Mouse (Mus musculus) small intestine, adult 2 months (tissue): ENCODE measurements at regions not wholly inside any gene's neighbourhood (a gene's known extent, or its start where the extent isn't known, plus 50 kb on each side); places are given as distances from the start of the nearest gene placed in this dataset.

Experiments
- CTCF ChIP-seq: fragments of 200-500 bp; IDR thresholded peaks from 2 replicates; pipeline ENCODE4 v1.5.1; 2012; ENCODE audit warnings: low read depth, mild to moderate bottlenecking, control low read depth, inconsistent platforms, low read length, moderate library complexity, mixed read lengths; ENCODE audit not compliant: insufficient replicate concordance, insufficient read length; ENCODE audit errors: extremely low read depth
- POLR2A ChIP-seq: fragments of 200-500 bp; IDR thresholded peaks from 2 replicates; pipeline ENCODE4 v1.6.1; 2012; ENCODE audit warnings: low read depth, mild to moderate bottlenecking, control low read depth, inconsistent platforms, low read length, moderate library complexity

- TF ChIP-seq POLR2A (no peak), CTCF (no peak)
These were observed 639.2 kb upstream of the Zeb2 start for GRCm38 (mm10) chr2:45756395-45756794.
